Mouse (Mus musculus) cortical plate, adult 2 months (tissue): ENCODE data around the gene Cep290. TPM values are rescaled to one million over a fixed set of nuclear protein-coding genes. Genes with fewer than 3 reads are reported as not detected.

Experiments used
- H3K27ac ChIP-seq: fragments of 200-500 bp; 2 replicates; pipeline ENCODE4 v1.5.1; 2012; ENCODE audit warnings: low read length, control low read depth, inconsistent platforms; ENCODE audit not compliant: insufficient read depth
- H3K4me1 ChIP-seq: fragments of 200-500 bp; 2 replicates; pipeline ENCODE4 v1.6.1; 2011; ENCODE audit warnings: low read length; ENCODE audit not compliant: control insufficient read depth, insufficient read depth
- H3K4me3 ChIP-seq: fragments of 200-500 bp; 2 replicates; pipeline ENCODE4 v1.5.1; 2011; ENCODE audit warnings: mild to moderate bottlenecking, low read length, control low read depth; ENCODE audit not compliant: insufficient read depth
- CTCF ChIP-seq: fragments of 200-500 bp; IDR thresholded peaks from 2 replicates; pipeline ENCODE4 v1.5.1; 2011; ENCODE audit warnings: mild to moderate bottlenecking, control low read depth, low read length; ENCODE audit not compliant: insufficient read depth; ENCODE audit errors: extremely low read depth
- POLR2A ChIP-seq: fragments of 200-500 bp; IDR thresholded peaks from 2 replicates; pipeline ENCODE4 v1.6.1; 2011; ENCODE audit warnings: mild to moderate bottlenecking, low read length, control low read depth; ENCODE audit not compliant: insufficient read depth; ENCODE audit errors: extremely low read depth
- polyA plus RNA-seq: library from polyadenylated mRNA; depleted of rRNA; stranded (reverse); fragments of >200 nt; gene quantifications from 2 replicates; pipeline ENCODE4 v1.2.3, GENCODE M21; 2012; rRNA removed

Gene Cep290
- polyA plus RNA-seq, 1 experiment: 7.8 TPM

DNA sequence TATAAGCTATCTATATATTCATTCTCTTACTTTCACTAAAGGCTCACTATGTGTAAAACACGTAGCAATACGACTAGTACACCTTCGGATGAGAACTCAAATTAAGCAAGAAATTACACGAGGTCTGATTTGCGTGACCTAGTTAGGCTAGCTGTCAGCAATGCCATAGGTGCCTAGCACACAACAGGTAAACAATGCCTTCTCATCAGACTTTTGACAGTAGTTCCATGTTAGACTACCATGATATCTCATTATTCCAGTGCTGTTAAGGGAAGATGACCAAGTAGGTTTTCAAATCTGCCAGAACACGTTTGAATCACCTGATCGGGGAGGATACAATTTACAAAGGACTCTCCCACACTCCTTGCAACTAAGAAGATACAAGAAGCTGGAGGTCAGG, 101.2 kb downstream of the Cep290 start:
- Histone ChIP-seq H3K4me1 (peaks cover 3% of the 10 kb centered on the region), H3K4me3 (peak overlapping the region; percentile 61), H3K27ac (no peak overlapping the region)
- TF ChIP-seq POLR2A (no peak), CTCF (no peak)

DNA sequence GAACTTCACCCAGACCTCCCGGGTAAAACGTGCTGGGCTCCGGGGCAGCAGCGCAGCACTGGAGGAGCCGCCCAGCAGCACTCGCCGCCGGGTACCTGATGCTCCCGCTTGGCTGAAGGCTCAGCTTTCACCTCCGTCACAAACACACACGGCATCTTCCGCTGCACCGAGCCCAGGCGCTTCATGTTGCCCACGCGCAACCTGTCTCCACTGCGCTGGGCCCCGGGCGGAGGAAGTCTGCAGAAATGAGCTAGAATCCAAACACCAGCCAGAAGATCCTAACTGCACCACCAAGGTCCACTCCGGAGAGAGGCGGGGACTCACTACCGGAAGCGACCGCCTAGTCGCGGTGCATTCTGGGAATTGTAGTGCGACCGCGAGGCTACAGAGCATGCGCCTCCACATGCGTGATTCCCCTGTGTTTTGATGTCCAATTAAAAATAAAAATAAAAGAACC, 101.6 kb downstream of the Cep290 start:
- Histone ChIP-seq H3K27ac (no peak overlapping the region), H3K4me3 (peak overlapping the region; percentile 61), H3K4me1 (peaks cover 3% of the 10 kb centered on the region)
- TF ChIP-seq POLR2A: peak; percentile 91
- no peak for TF ChIP-seq CTCF

DNA sequence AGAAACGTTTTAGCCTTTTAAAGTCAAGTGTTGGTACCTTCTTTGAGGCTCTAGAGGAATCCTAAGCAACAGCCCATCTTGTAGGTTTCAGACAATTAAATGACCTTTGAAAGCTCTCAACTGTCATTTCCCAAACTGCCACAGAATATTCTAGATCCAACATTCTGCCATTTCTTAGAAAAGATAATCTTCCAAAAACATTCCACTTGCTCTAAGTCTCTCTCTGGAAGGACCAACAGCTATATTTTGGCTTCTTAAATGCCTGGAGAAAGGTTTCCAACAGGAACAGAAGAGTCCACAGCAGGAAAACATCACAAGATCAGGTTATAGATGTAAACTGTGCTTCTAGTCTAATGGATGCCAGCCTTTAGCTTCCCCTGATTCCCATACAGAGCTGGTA, 103.0 kb downstream of the Cep290 start, which contains the start of the genes 4930430F08Rik and 1700017N19Rik:
4930430F08Rik (minus strand) TSS at position 101 of the 400 bp plus-strand sequence.
1700017N19Rik (plus strand) TSS at position 162 of the 400 bp plus-strand sequence.
- Histone ChIP-seq H3K27ac (no peak within 1 kb of the TSS), H3K4me1 (peaks cover 3% of the 10 kb centered on the region), H3K4me3 (no peak within 1 kb of the TSS; the same call in 1 of the 2 replicates)
- TF ChIP-seq CTCF: no peak
- no peak for TF ChIP-seq POLR2A

DNA sequence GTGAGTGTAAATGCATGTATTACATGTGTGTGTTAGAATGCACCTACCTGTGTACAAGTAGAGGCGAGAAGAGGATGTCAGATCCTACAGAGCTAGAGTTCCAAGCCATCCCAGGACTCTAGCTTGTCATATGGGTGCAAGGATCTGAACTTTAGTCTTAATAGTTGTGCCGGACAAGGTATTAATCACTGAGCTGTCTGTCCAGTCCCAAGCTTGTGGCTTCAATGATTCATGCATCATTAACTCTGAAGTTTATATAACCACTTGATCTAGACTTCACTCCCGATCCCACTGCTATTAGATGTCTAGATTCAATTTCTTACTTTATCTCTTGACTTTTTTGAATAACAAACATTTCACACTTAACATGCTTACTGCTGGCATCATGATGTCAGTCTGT, 111.0 kb downstream of the Cep290 start:
- H3K4me3 ChIP-seq: no peak overlapping the region
- TF ChIP-seq POLR2A: no peak
- no peak overlapping the region for H3K27ac ChIP-seq
- no peaks in the 10 kb centered on the region for H3K4me1 ChIP-seq

DNA sequence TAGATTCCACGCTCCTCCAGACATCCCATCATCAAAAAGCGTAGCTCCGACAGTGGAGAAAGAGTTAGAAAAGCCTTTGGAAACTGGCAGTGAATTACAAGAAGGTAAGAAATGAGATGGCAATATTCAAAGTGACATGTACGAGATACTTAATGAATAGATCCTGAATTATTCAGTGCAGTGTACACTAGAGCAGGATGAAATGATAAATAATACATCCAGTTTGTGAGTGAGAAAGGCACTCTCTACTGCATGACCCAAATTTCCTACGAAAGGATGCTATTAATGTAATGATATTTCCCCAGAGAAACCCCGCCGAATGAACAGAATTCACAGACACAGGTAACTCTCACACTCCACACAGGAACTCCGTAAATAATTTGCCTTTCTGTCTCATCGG, 116.2 kb downstream of the Cep290 start:
- no peak overlapping the region for H3K27ac ChIP-seq
- TF ChIP-seq CTCF (no peak), POLR2A (no peak)

DNA sequence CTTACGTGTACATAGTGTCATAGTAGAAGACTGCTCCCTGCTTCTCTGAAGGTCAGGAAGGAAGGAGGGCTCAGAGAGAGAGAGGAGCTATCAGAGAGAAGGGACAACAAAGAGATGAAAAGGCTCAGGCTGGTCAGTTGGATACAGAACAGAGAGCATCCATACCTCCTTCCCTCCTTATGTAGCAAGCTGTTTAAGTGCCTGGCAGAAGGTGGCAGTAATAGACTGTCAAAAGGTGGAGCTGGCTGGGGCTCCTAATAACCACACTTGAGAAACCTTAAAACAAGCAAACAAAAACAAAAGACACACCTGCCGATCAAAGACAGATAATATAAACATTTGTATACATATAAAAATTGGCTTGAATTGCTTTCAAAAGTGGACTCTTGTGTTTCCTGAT, 116.9 kb downstream of the Cep290 start:
- H3K4me1 ChIP-seq: no peaks in the 10 kb centered on the region
- H3K4me3 ChIP-seq: no peak overlapping the region
- H3K27ac ChIP-seq: no peak overlapping the region
- TF ChIP-seq CTCF (peak; percentile 39), POLR2A (no peak)

More for the DNA sequence above, 116.2 kb downstream of the Cep290 start:
- Histone ChIP-seq H3K4me1 (no peaks in the 10 kb centered on the region), H3K4me3 (no peak overlapping the region)

DNA sequence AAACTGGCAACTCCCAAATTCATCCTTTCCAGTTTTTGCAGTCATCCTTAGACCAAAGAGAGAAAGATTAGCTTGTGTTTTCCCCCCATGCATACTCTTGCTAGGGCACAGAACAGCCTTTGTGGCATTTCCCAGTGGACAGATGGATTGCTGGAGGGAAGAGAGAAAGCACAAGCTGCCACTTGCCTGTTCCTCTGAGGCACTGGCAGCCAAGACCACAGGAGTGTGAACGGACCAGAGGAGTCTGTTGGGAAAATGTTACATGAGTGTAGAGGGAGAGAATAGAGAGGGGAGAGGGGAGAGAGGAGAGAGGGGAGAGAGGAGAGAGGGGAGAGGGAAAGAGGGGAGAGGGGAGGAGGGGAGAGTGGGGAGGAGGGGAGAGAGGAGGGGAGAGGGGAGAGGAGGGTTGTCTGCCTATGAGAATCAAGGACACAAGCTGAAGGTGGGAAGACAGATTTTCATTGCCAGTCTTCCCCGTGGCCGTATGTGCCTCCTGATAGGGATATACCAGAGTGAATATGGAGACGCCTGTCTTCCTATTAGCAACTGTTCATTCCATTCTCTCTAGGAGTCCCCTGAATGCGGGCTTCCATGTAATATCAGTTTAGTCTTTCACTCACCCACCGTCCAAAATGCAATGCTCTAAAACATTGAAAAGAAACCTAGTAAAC, 130.0 kb downstream of the Cep290 start:
- no peak overlapping the region for H3K27ac ChIP-seq
- TF ChIP-seq CTCF (no peak), POLR2A (no peak)
- no peak overlapping the region for H3K4me3 ChIP-seq
- H3K4me1 ChIP-seq: no peaks in the 10 kb centered on the region

DNA sequence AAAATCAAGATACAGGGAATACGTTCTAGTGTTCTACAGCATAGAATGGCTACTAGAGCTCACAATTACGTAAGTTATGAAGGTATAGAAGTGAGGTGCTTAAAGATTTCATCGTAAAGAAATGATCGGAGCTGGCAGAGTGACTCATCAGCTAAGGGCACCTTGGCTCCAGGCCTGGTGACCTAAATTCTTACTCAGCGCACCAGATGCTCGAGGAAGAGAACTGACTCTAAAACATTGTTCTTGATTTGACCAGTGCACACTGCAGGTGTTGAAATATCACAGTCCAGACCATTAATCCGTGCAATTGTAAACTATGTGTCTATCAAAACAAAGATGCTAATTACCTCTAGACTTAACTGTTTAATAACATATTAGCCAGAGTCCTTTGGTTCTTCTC, 132.1 kb downstream of the Cep290 start:
- H3K4me3 ChIP-seq: no peak overlapping the region
- no peaks in the 10 kb centered on the region for H3K4me1 ChIP-seq
- no peak overlapping the region for H3K27ac ChIP-seq
- TF ChIP-seq POLR2A (no peak), CTCF (no peak)

DNA sequence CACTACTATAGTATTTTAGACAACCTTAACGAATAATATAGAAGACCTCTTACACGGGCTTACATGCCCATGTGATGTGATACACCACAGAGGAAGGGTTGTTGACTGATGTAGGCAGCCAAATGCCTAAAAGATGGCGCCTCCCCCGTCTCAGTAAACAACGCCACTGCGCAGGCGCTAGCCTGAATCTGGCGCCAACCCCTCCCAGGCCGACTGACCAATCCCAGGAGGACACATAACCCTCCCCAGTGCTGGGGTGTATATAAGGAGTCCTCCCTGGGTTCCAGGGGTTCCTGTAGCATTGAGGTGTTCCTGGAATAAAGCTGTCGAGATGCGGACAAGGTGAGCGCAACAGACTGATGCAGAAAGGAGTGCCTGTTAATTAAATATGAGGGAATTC, 132.7 kb downstream of the Cep290 start:
- no peaks in the 10 kb centered on the region for H3K4me1 ChIP-seq
- no peak overlapping the region for H3K27ac ChIP-seq
- no peak for TF ChIP-seq POLR2A
- TF ChIP-seq CTCF: no peak
- H3K4me3 ChIP-seq: no peak overlapping the region

DNA sequence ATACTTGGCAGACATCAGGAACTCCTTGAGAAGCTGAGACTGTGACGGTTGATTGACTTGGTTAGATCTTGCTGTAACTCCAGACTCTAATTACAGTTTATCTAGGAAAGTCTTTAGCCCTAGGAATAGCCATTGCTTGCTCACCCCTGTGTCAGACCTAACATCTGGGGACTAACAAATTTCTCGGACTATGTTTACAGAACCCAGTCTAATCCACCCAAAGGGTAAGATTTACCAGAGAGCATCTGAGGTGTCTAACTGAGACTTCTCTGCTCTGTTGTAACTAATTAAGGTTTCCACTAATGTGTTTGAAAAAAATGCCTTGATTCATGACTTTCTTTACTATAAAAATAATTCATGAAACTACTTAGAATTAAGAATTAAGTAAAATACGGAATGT, 135.1 kb downstream of the Cep290 start:
- no peaks in the 10 kb centered on the region for H3K4me1 ChIP-seq
- H3K4me3 ChIP-seq: no peak overlapping the region
- no peak overlapping the region for H3K27ac ChIP-seq
- TF ChIP-seq POLR2A (no peak), CTCF (no peak)

Other genes starting within 250 kb of the Cep290 start
- gene Gm4301, start 151.9 kb upstream of the Cep290 start, polyA plus RNA-seq: not detected in 2 replicates
- gene Gm4302, start 146.7 kb upstream of the Cep290 start, polyA plus RNA-seq: not detected in 2 replicates
- not detected in 2 replicates for gene Gm4303, start 141.6 kb upstream of the Cep290 start, polyA plus RNA-seq
- not detected in 2 replicates for gene Gm4305, start 136.5 kb upstream of the Cep290 start, polyA plus RNA-seq
- not detected in 2 replicates for gene Gm4307, start 126.2 kb upstream of the Cep290 start, polyA plus RNA-seq
- not detected in 2 replicates for gene Gm4312, start 105.0 kb upstream of the Cep290 start, polyA plus RNA-seq
- gene Tmtc3, start 208 bp upstream of the Cep290 start, polyA plus RNA-seq: 6.3 and 6.6 TPM in 2 replicates
- gene 4930430F08Rik, start 102.9 kb downstream of the Cep290 start, polyA plus RNA-seq: 21.5 and 22.9 TPM in 2 replicates
- gene 1700017N19Rik, start 102.9 kb downstream of the Cep290 start, polyA plus RNA-seq: not detected in 2 replicates